Mouse (Mus musculus): ENCODE measurements around the gene Man2a1.

DNA sequence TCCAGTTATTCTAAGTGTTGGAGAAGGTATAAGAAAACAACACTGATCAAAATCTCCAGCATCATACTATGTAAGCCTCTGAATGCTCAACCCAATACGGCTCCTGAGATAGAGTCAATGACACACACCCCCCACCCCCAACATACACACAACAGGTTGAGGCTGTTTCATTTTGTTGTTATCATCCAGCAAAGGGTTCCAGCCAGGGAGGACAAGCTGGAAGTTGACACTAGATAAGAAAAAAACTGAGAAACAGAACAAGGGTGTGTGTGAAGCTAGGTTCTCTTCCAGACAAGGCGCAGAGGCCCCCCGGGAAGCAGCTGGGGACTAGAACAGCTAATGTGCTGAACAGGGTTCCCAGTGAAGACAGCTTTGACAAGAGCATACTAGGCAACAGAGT, 33.0 kb upstream of the Man2a1 start:
- TF ChIP-seq CTCF (IDR thresholded peaks at IDR 0.05; ENCODE audit: borderline replicate concordance, control insufficient read depth, extremely low read depth, insufficient read depth, low read length, poor library complexity) = no peak
- no peak for TF ChIP-seq POLR2A (IDR thresholded peaks at IDR 0.05; ENCODE audit: control insufficient read depth, extremely low read depth, insufficient read depth, low read length, poor library complexity)
